Comparison of ENCODE assay signal across 11 mouse cellular contexts in genomic region chr6:137646726-137647125, GRCm38 (mm10). TPM values are rescaled to one million over a fixed set of nuclear protein-coding genes. Genes with fewer than 3 reads are reported as not detected.
A peak's percentile ranks its signal among the peaks of the same experiment; 100 is the strongest.
DNase-seq lines count a peak whose midpoint lies in the region; ATAC-seq and TF ChIP-seq lines count a peak whose summit lies in the region.
"Had no signal": no experiment of that assay in that cellular context is flagged by ENCODE, and none has a peak within 500 bp of the region (broad histone marks: within the 10 kb centered on the region; RNA-seq: fewer than 3 reads in every experiment).

No protein-coding gene starts in this region.

- H3K27me3 ChIP-seq in heart, embryonic 16.5 days (ENCODE audit: control insufficient read depth, insufficient read depth, low read length) = no peaks in the 10 kb centered on the region
- peaks cover 5% of the 10 kb centered on the region; the same call in 1 of the 2 replicates for H3K27me3 ChIP-seq in midbrain, postnatal 0 days (ENCODE audit: insufficient read depth, low read length)
- peaks cover 3% of the 10 kb centered on the region; the same call in 1 of the 2 replicates for H3K27me3 ChIP-seq in midbrain, embryonic 16.5 days (ENCODE audit: control insufficient read depth, insufficient read depth, low read depth, low read length)
- H3K27me3 ChIP-seq in embryonic facial prominence, embryonic 13.5 days = peaks cover 4% of the 10 kb centered on the region; the same call in 1 of the 2 replicates
- H3K27me3 ChIP-seq in splenic B cell, adult 2 months (ENCODE audit: control insufficient read depth, insufficient read depth, low read length, poor library complexity, severe bottlenecking) = no peaks in the 10 kb centered on the region

- TF ChIP-seq CTCF in midbrain, postnatal 0 days (IDR thresholded peaks at IDR 0.05) = no peak

- no peak overlapping the region for H3K4me3 ChIP-seq in heart, embryonic 16.5 days (ENCODE audit: low read length)
- H3K4me3 ChIP-seq in midbrain, postnatal 0 days (ENCODE audit: low read depth, low read length) = peak overlapping the region; percentile 89; the same call in 1 of the 2 replicates
- H3K4me3 ChIP-seq in midbrain, embryonic 16.5 days (ENCODE audit: low read depth, low read length) = no peak overlapping the region
- no peak overlapping the region for H3K4me3 ChIP-seq in embryonic facial prominence, embryonic 13.5 days
- H3K4me3 ChIP-seq: forebrain, embryonic 12.5 days; liver, embryonic 12.5 days had no signal

- peak overlapping the region; percentile 70 for H3K4me2 ChIP-seq in heart, embryonic 16.5 days (ENCODE audit: low read depth, low read length)
- H3K4me2 ChIP-seq in midbrain, postnatal 0 days (ENCODE audit: low read depth, low read length, poor library complexity, severe bottlenecking) = peak overlapping the region; percentile 83; the same call in 1 of the 2 replicates
- H3K4me2 ChIP-seq in midbrain, embryonic 16.5 days (ENCODE audit: low read length) = no peak overlapping the region; the same call in 1 of the 2 replicates
- peak overlapping the region; percentile 83 for H3K4me2 ChIP-seq in embryonic facial prominence, embryonic 13.5 days
- H3K4me2 ChIP-seq: liver, embryonic 12.5 days had no signal

- DNase-seq in heart, adult 8-10 months (ENCODE audit: low spot score) = no peak
- no peak for DNase-seq in midbrain, postnatal 0 days (ENCODE audit: low spot score)
- peak; percentile 20 for DNase-seq in splenic B cell, adult 2 months (ENCODE audit: low read depth, low spot score)
- no peak for DNase-seq in thymus, postnatal 36 days
- DNase-seq: cerebellum, adult 11-12 months; kidney, adult 2 months had no signal

- H3K36me3 ChIP-seq in heart, embryonic 16.5 days (ENCODE audit: control insufficient read depth, insufficient read depth) = no peaks in the 10 kb centered on the region
- no peaks in the 10 kb centered on the region for H3K36me3 ChIP-seq in midbrain, postnatal 0 days (ENCODE audit: insufficient read depth, low read length)
- no peaks in the 10 kb centered on the region for H3K36me3 ChIP-seq in midbrain, embryonic 16.5 days (ENCODE audit: control insufficient read depth, insufficient read depth, low read length)
- H3K36me3 ChIP-seq in embryonic facial prominence, embryonic 13.5 days = no peaks in the 10 kb centered on the region
- H3K36me3 ChIP-seq in splenic B cell, adult 2 months (ENCODE audit: control insufficient read depth, insufficient read depth, low read length, poor library complexity, severe bottlenecking) = no peaks in the 10 kb centered on the region
- H3K36me3 ChIP-seq: forebrain, embryonic 12.5 days; liver, embryonic 12.5 days had no signal

- 0 out of 2 replicates have a peak, but pooled peaks cover 2% of the 10 kb centered on the region for H3K4me1 ChIP-seq in heart, embryonic 16.5 days (ENCODE audit: control insufficient read depth, insufficient read depth, low read length)
- H3K4me1 ChIP-seq in midbrain, postnatal 0 days (ENCODE audit: insufficient read depth, low read length) = no peaks in the 10 kb centered on the region
- peaks cover 16% of the 10 kb centered on the region for H3K4me1 ChIP-seq in midbrain, embryonic 16.5 days (ENCODE audit: control insufficient read depth, insufficient read depth, low read length)
- peaks cover 9% of the 10 kb centered on the region for H3K4me1 ChIP-seq in embryonic facial prominence, embryonic 13.5 days

- no peak overlapping the region for H3K27ac ChIP-seq in heart, embryonic 16.5 days (ENCODE audit: low read length)
- no peak overlapping the region for H3K27ac ChIP-seq in midbrain, postnatal 0 days (ENCODE audit: low read depth, low read length)
- no peak overlapping the region for H3K27ac ChIP-seq in midbrain, embryonic 16.5 days (ENCODE audit: low read length)
- H3K27ac ChIP-seq in embryonic facial prominence, embryonic 13.5 days = no peak overlapping the region
- H3K27ac ChIP-seq: forebrain, embryonic 12.5 days; liver, embryonic 12.5 days had no signal

- ATAC-seq in heart, embryonic 16.5 days (replicated peaks; ENCODE audit: extremely low read depth, insufficient read depth, low FRiP score) = no peak
- no peak for ATAC-seq in midbrain, postnatal 0 days (ENCODE audit: low FRiP score)
- ATAC-seq in midbrain, embryonic 16.5 days = no peak
- ATAC-seq in embryonic facial prominence, embryonic 13.5 days (ENCODE audit: insufficient number of reproducible peaks, insufficient read depth, low FRiP score, low TSS enrichment, low read depth) = no peak
- ATAC-seq: liver, embryonic 12.5 days had no signal

- H3K9ac ChIP-seq in heart, embryonic 16.5 days (ENCODE audit: low read length) = no peak overlapping the region
- H3K9ac ChIP-seq in midbrain, postnatal 0 days (replicated peaks; ENCODE audit: low read length, poor library complexity, severe bottlenecking) = no peak overlapping the region
- H3K9ac ChIP-seq in midbrain, embryonic 16.5 days (ENCODE audit: low read depth, low read length) = no peak overlapping the region
- H3K9ac ChIP-seq in embryonic facial prominence, embryonic 13.5 days = no peak overlapping the region
- H3K9ac ChIP-seq: forebrain, embryonic 12.5 days; liver, embryonic 12.5 days had no signal

- H3K9me3 ChIP-seq in heart, embryonic 16.5 days (replicated peaks; ENCODE audit: control insufficient read depth, low read length) = no peaks in the 10 kb centered on the region
- H3K9me3 ChIP-seq in midbrain, postnatal 0 days (ENCODE audit: low read length) = no peaks in the 10 kb centered on the region
- H3K9me3 ChIP-seq in midbrain, embryonic 16.5 days (replicated peaks; ENCODE audit: control insufficient read depth, low read length, poor library complexity, severe bottlenecking) = no peaks in the 10 kb centered on the region
- H3K9me3 ChIP-seq in embryonic facial prominence, embryonic 13.5 days = no peaks in the 10 kb centered on the region
- H3K9me3 ChIP-seq: forebrain, embryonic 12.5 days; liver, embryonic 12.5 days had no signal

- 72% methylated on average over 2 of the region's 2 CpGs for WGBS in heart, embryonic 16.5 days
- WGBS in midbrain, postnatal 0 days = 74% methylated on average over 2 of the region's 2 CpGs
- 86% methylated on average over 2 of the region's 2 CpGs for WGBS in midbrain, embryonic 16.5 days
- WGBS in embryonic facial prominence, embryonic 13.5 days = 66% methylated on average over 2 of the region's 2 CpGs

RNA-seq across cellular contexts. Expression of gene Eps8, which starts 8.0 kb away (rescaled TPM):
- 31.2 and 36.7 TPM in 2 replicates for polyA plus RNA-seq in heart, embryonic 16.5 days (2015; fragmentation: Nextera tagmentation; extraction: Ambion mirVana)
- 10 to 100 TPM in 3 of 4 experiments, 1 to 10 TPM in 1; 9.3 to 12.2 (median 10.8) TPM for total RNA-seq in heart, adult 8-10 months (2022)
- total RNA-seq in midbrain, postnatal 0 days (2014; rRNA removed) = 27.2 and 28.8 TPM in 2 replicates
- polyA plus RNA-seq in midbrain, postnatal 0 days (2015; fragmentation: Nextera tagmentation; extraction: Ambion mirVana) = 29.9 and 34.3 TPM in 2 replicates
- 24.3 and 26.4 TPM in 2 replicates for polyA plus RNA-seq in midbrain, embryonic 16.5 days (2015; fragmentation: Nextera tagmentation; extraction: Ambion mirVana)
- 34.4 and 49.9 TPM in 2 replicates for polyA plus RNA-seq in embryonic facial prominence, embryonic 13.5 days (2015; fragmentation: Nextera tagmentation; extraction: Ambion mirVana)
